Mouse (Mus musculus) embryo, embryonic 11 days (tissue): Measurements from ENCODE around the gene Tcp10c.
"Not testable (repeated sequence)": the region's sequence is repeated elsewhere in the genome, so short reads cannot be mapped to it uniquely, and the experiment has no call there.

Experiments used
- DNase-seq: peaks from one replicate; pipeline ENCODE4 v3.0.0-alpha.2; 2015

Gene Tcp10c

DNA sequence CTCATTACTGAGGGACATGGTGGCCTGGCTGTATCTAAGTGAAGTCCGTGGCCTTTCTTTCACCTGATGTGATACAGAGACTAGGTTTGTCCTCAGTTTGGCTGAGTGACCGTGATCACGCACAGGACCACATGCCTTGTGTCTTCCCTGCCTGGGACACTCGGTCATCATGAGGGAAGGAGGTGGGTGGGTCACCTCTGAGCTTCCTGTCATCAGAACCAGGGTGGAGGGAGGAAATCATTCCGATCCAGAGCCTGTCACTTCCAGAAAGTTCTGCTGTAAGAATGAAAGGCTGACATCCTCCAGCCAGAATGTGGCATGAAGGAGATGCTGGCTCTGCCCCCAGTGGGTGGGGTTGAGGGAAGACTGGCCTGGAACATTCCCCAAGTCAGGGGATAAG lies 45.6 kb downstream of the Tcp10c start:
- not testable (repeated sequence) for DNase-seq

DNA sequence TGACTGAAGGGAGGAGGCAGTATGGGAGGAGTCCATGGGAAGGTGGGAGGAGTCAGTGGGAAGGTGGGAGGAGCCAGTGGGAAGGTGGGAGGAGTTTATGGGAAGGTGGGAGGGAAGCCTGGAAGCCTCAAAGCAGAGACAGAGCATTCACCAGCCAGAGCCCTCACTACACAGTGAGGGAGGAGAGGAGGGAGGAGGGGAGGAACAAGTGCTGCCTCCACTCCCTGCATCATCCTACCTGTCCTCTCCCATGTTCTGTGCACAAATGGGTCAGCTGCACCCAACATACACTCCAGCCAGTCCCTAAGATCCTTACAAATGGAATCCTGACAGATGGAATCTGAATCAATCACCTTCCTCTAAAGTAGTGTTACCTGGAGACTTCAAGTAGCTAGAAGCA lies 47.7 kb downstream of the Tcp10c start:
- not testable (repeated sequence) for DNase-seq

DNA sequence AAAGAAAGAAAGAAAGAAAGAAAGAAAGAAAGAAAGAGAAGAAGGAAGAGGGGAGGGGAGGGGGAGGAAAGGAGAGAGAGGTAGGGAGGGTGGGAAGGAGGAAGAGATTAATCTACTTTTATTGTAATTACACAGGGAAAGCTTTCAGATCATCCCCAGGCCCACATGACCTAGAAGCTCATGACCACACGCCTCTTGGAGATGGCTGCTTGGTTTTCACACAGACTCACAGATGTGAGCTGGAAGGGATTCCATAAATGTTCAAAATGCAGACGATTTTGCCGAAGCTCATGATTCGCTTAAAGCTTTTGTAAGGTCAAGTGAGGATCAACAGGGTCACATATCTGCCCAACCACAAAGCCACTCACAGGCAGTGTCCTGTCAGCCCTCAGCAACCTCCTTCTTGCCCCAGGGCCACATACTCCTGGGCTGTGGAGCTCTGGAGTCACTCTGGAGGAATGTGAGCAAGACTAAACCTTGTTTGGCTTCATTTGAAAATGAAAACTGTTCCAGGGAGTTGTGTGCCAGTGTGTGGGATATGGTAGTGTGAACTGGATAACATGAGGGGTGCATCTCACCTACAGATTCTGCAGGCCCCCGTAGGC lies 49.3 kb downstream of the Tcp10c start:
- not testable (repeated sequence) for DNase-seq

DNA sequence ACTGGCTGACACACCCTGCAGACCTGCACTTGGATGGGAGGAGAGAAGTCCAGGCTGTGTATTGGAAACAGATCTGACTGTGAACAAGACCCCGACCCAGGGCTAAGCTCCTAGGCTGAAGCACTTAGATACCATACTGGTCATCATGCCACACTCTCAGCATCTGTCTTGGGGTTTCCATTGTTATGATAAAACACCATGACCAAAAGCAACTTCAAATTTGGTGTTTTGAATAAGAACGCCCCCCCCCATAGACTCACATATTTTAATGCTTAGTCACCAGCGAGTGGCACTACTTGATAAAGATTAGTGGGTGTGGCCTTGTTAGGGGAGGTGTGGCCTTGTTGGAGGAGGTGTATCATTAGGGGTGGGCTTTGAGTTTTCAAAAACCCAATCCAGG lies 51.7 kb downstream of the Tcp10c start:
- not testable (repeated sequence) for DNase-seq

DNA sequence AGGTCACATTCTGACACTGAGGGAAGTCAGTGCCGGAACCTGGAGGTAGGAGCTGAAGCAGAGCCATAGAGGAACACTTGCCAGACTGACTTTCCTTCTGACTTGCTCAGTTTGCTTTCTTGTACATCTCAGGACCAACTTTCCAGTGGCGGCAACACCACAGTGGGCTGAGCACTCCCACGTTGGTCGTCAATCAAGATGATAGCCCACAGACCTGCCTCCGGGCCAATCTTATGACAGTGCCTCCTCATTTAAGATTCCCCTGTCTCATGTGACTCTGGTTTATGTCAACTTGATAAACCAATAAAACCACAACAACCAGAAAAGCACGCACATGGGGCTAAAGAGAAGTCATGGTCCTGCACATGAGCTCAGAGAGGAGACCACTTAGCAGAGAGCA lies 52.3 kb downstream of the Tcp10c start:
- DNase-seq, result not testable (repeated sequence)

DNA sequence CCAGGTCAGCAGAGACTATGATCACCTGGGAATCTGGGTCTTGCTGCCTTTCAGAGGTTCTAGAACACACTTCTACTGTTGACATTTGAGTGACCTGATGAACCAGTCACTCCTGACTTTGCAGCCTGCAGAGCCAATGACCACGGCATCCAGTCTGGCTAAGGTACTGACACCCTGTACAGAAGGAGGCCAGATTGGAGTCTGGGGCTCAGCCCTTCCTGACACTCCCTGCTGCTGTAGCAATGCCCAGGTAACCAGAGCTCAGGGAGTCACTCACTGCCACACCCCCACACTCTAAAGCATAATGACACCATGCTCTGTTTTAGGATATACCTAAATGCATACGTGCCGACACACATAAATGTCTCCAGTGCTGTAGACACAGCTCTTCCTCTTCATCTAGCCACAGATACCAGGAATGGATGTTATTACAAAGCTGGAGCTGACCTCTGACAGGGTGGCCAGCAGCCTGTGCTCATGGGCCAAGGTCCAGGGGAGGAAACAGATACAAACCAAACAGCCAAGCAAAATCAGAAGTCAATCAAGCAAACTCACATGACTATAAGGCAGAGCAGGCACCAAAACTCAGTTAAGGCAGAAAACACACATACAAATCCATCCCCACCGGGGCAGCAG lies 53.4 kb downstream of the Tcp10c start:
- DNase-seq, result not testable (repeated sequence)

DNA sequence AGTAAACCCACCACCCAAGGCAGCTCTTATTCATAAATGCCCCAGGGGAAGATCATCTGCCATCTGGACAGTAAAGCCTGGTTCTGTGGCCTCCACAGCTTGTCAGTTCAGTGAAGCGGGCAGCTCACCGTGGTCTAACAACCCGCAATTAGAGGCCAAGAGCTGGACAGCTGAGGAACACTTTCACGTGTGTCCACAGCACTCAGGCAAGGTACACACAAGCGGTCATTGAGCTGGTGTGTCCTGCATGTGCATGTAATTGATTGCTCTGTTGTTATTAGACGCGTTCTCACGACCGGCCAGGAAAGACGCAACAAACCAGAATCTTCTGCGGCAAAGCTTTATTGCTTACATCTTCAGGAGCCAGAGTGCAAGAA lies 53.9 kb downstream of the Tcp10c start:
- not testable (repeated sequence) for DNase-seq

DNA sequence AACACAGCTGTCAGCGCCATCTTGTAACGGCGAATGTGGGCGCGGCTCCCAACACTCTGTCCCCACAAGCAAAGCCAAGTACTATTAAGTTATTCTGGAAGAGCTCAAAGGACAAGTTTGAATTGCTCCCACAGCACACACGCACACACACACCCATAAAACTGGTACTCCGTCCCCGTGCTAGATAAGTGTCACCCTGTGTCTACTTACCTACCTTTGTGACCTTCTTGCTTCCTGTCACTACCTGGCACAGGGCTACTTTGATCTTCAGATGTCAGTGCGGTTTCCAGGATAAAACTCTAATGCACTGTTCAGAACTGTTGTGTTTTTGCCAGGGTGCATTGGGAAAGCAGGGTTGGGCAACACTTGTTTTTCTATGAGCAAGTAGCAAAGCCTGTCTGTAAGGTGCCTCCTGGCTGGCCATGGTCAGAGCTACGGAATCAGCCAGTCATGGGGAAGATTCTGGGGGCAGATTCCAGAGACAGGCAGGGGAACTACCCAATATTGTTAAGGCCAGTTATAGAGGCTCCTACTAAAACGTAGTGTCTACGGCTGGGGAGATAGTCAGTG lies 66.7 kb downstream of the Tcp10c start:
- DNase-seq, result not testable (repeated sequence)

DNA sequence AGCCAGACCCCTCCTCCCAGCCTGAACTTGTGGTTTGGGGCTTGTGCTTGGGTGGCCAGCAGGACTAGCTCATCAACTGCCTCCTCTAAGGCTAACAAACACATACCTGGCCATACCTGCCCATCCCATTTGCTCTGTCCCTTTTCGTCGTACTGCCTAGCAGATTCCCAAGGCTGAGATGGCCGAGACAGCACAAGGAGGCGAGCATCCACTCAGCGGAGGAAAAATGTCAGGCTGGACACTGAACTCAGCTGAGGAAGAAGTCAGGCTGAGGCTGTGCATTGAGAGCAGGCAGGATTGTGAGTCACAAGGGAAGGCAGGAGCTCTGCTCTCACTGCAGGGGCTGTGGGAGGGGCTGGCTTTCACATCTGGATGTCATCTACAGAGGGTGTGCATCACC lies 68.3 kb downstream of the Tcp10c start:
- not testable (repeated sequence) for DNase-seq

DNA sequence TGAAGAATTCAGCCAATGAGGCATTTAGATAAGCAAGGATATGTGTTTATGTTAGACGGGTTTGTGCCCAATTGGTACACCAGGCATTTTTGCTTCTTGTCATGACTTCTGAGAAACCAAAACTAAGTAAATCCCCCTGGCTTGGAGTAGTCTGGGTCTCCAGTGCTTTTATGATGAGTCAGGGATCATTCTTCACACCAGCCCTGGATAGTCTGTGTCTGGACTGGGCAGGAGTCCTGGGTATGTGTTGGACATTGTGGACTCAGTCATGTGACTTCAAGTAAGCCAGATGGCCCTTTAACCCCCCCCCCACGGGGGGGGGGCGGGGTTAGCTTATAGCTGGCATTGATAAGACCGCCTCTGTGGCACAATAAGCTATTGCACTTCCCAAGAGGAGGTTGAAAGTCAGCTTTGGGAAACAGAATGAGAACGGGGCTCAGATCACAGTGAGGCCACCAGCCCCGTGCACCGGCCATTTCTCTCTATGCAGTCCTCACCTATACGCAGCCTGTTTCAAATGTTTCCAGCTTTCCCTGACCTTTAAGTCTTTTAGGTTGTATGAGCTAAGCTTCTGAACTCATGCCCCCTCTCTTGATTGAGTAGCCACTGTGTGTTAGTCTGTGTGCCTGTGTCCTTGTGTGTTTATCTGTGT lies 69.1 kb downstream of the Tcp10c start:
- not testable (repeated sequence) for DNase-seq

DNA sequence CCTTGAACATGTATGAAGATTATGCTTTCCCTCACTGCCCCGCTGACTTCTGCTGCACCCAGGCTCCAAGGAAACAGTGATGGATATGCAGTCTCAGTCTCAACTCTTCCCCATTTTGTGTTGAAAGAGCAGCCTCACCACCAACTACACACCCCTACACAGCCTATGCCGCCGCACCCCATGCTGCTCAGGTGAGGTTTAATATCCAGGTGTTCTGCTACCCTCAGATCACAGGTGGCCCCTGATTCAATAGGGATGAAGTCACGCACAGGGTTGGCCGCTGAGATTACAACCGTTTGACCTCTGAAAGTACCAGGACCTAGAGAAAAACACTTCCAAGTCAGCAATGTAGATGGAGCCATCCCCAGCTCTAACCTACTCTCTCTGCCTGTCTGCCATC lies 69.9 kb downstream of the Tcp10c start:
- not testable (repeated sequence) for DNase-seq

DNA sequence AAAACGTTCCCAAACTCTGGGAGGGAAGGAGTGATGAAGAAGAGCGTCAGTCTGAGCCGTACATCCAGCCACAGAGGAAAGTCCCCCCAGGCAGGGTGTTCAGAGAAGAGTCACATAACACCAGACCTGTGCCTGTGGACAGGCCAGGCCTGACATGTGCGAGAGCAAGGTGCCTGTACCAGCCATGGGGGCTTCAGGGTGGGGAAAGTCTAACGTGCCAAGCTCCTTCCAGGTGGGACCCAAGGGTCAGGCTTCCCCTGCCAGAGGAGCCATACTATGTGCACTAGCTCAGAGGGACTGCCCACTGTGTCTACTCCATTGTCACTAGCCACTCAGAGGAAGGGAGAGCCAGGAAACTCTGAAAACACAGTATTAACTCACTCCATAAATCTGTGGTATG lies 71.3 kb downstream of the Tcp10c start:
- not testable (repeated sequence) for DNase-seq

DNA sequence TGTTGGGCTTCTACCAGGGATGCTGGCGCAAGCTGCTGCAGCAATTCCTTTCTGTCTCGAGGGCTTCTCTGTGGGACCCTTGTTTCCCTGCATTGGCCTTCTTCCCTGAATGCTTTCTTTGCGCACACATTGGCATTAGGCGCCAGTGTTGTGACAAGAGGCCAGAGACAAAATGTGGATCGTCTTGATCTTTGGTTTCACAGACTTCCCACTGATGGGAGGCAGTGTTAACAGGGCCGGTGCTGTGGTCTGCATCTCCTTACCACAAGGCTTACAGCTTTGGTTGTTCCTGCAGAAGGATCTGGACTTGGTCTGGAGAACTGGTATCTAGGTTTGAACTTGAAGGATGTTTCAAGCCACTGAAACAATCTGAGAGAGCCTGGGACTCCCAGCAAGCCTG lies 72.1 kb downstream of the Tcp10c start:
- not testable (repeated sequence) for DNase-seq
